Mouse (Mus musculus): ENCODE measurements around the gene Plekhs1. TPM values are rescaled to one million over a fixed set of nuclear protein-coding genes. Genes with fewer than 3 reads are reported as not detected.
"Not testable (repeated sequence)": the region's sequence is repeated elsewhere in the genome, so short reads cannot be mapped to it uniquely, and the experiment has no call there.

Gene Plekhs1
- polyA plus RNA-seq, 1 experiment from 2014 or later: 0.29 TPM

DNA sequence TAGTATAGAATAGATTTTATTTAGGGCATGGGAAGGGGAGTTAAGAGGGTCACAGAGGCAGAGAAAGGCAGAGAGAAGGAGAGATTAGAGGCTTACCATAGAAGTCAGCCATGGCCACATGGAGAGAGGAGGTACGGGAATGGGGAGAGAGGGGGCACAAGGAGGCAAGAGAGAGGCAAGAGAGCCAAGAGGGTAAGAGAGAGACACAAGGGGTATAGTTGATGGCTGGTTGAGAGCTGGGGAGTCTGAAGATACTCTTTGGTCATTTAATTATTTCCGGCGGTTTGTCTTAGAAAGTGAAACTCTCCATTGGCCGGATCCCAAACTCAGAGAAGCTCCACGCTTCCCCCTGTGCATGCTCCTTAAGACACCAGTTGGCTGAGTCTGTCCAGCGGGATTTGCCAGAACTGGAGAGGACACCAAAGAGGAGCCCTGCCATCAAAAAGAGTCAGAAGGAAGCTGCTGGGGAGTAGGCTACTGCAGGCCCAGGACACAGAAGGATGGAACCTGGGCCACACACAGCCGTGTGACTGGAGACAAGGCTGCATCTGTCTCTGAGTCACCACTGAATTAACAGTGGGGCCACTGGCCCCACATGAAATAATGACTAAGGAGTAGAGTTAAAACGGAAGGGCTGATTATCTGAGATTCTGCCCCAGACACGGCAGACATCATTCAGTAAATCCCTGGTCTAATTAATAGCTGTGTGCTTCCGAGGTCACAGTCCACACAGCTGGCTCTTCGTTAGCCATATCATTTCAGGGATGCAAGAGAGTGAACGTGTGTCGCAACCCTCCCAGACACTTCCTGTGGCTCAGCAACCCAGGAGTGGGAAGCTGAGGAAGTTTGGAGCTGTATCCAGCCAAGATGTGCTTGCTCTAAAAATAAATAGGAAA lies 24.2 kb downstream of the Plekhs1 start:
- 67% methylated on average over 13 of the region's 13 CpGs for WGBS
- H3K27ac ChIP-seq (ENCODE audit: low read depth, low read length): no peak overlapping the region

DNA sequence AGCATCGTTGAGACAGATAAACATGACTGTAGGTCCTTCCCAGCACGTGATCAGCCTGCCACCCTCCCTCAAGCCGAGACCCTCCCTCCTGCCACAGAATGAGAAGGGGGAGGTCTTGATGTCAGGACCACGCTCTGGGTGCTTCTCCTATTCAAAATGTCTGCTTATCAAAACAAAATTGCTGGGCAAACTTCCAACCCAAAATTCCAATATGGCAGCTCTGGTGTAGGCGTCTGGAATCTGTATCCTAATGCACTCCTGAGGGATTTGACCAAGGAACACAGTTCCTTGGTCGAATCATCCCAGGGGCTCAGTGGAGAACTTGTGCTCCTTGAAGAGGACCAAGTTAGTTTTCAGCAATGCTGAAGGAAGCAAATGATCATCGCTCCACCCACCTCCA lies 25.5 kb downstream of the Plekhs1 start:
- Histone ChIP-seq H3K36me3 (ENCODE audit: control insufficient read depth, insufficient read depth, low read length) (no peaks in the 10 kb centered on the region), H3K4me3 (ENCODE audit: low read depth, low read length) (no peak overlapping the region), H3K9me3 (ENCODE audit: control insufficient read depth, low read length) (no peaks in the 10 kb centered on the region), H3K9ac (replicated peaks; ENCODE audit: low read depth, low read length) (no peak overlapping the region), H3K4me2 (ENCODE audit: low read depth, low read length) (no peak overlapping the region), H3K27ac (ENCODE audit: low read depth, low read length) (no peak overlapping the region), H3K27me3 (ENCODE audit: control insufficient read depth, insufficient read depth, low read length) (no peaks in the 10 kb centered on the region), H3K4me1 (ENCODE audit: control insufficient read depth, insufficient read depth, low read length) (no peaks in the 10 kb centered on the region)
- no peak for ATAC-seq (ENCODE audit: low read depth)
- 91% methylated on average over 7 of the region's 7 CpGs for WGBS

More for the DNA sequence above, 24.2 kb downstream of the Plekhs1 start:
- H3K4me1 ChIP-seq (ENCODE audit: control insufficient read depth, insufficient read depth, low read length): no peaks in the 10 kb centered on the region
- H3K4me3 ChIP-seq (ENCODE audit: low read depth, low read length): no peak overlapping the region
- no peak overlapping the region for H3K4me2 ChIP-seq (ENCODE audit: low read depth, low read length)
- no peaks in the 10 kb centered on the region for H3K36me3 ChIP-seq (ENCODE audit: control insufficient read depth, insufficient read depth, low read length)
- ATAC-seq (ENCODE audit: low read depth): no peak
- H3K9me3 ChIP-seq (ENCODE audit: control insufficient read depth, low read length): no peaks in the 10 kb centered on the region
- no peaks in the 10 kb centered on the region for H3K27me3 ChIP-seq (ENCODE audit: control insufficient read depth, insufficient read depth, low read length)
- H3K9ac ChIP-seq (replicated peaks; ENCODE audit: low read depth, low read length): no peak overlapping the region

DNA sequence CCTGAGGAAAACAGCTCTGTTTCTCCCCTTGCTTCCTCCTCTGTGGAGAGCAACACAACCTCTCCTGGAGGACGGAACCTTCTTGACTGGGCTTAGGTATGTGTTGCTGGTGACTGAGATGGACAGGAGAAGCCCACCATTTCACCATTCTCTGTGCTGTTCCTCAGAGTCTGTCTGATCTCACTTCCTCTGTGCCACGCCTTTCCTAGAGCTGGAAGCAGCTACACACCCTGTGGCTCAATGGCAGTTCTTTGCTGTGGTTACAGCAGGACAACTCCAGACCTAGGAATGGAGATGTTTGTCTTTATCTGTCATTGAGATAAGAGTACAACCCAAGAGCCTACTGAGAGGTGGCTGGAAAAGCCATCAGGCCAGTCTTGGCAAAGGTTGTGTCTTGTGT lies 25.9 kb downstream of the Plekhs1 start:
- no peaks in the 10 kb centered on the region for H3K9me3 ChIP-seq (ENCODE audit: control insufficient read depth, low read length)
- H3K9ac ChIP-seq (replicated peaks; ENCODE audit: low read depth, low read length): no peak overlapping the region
- no peak overlapping the region for H3K4me2 ChIP-seq (ENCODE audit: low read depth, low read length)
- no peak for ATAC-seq (ENCODE audit: low read depth)
- no peaks in the 10 kb centered on the region for H3K4me1 ChIP-seq (ENCODE audit: control insufficient read depth, insufficient read depth, low read length)
- H3K27me3 ChIP-seq (ENCODE audit: control insufficient read depth, insufficient read depth, low read length): no peaks in the 10 kb centered on the region
- H3K36me3 ChIP-seq (ENCODE audit: control insufficient read depth, insufficient read depth, low read length): no peaks in the 10 kb centered on the region
- WGBS: 94% methylated on average over 2 of the region's 2 CpGs
- no peak overlapping the region for H3K4me3 ChIP-seq (ENCODE audit: low read depth, low read length)
- no peak overlapping the region for H3K27ac ChIP-seq (ENCODE audit: low read depth, low read length)

DNA sequence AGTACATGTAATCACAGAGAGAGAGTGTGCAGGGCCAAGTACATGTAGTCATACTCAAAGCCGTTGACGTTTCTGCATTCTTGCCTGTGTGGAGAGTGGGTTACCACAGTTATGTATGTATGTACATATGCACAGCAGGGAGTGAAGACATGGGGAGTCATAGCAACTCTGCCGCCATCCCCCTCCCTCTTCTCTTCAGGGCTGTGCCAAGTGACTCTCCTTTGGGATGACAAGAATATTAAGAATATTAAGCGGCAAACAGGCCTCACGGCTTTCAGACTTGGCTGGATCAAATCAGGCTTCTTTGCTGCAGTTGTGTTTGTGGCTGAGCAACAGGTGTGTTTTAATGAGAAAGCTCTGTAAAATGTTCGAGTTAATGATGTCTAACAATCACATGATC lies 28.2 kb downstream of the Plekhs1 start:
- Histone ChIP-seq H3K9ac (replicated peaks; ENCODE audit: low read depth, low read length) (no peak overlapping the region), H3K4me1 (ENCODE audit: control insufficient read depth, insufficient read depth, low read length) (no peaks in the 10 kb centered on the region), H3K27ac (ENCODE audit: low read depth, low read length) (no peak overlapping the region), H3K9me3 (ENCODE audit: control insufficient read depth, low read length) (no peaks in the 10 kb centered on the region), H3K27me3 (ENCODE audit: control insufficient read depth, insufficient read depth, low read length) (no peaks in the 10 kb centered on the region), H3K4me3 (ENCODE audit: low read depth, low read length) (no peak overlapping the region), H3K4me2 (ENCODE audit: low read depth, low read length) (no peak overlapping the region), H3K36me3 (ENCODE audit: control insufficient read depth, insufficient read depth, low read length) (no peaks in the 10 kb centered on the region)
- ATAC-seq (ENCODE audit: low read depth): no peak
- WGBS: 90% methylated on average over 6 of the region's 6 CpGs

DNA sequence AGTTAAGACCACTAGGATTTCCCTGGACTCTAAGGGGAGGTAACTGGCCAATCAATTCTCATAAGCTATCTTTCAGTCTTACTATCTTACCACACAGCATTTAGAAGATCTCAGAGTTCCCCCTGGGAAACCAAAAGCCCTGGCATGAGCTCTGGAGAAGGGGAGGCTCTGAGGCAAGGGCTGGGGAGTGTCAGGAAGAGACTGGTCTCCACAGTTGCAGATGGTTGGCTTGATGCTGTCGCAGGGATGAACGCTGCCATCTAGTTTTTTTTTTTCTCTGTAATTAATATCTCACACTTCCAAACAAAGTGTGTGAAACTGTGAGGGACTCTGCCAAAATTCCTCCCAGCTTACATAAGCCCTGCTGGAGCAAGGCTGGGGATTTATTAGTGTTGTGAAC lies 32.7 kb downstream of the Plekhs1 start:
- not testable (repeated sequence) for H3K4me1 ChIP-seq (ENCODE audit: control insufficient read depth, insufficient read depth, low read length); H3K4me2 ChIP-seq (ENCODE audit: low read depth, low read length); ATAC-seq (ENCODE audit: low read depth); H3K4me3 ChIP-seq (ENCODE audit: low read depth, low read length); H3K36me3 ChIP-seq (ENCODE audit: control insufficient read depth, insufficient read depth, low read length); H3K9ac ChIP-seq (replicated peaks; ENCODE audit: low read depth, low read length); H3K27ac ChIP-seq (ENCODE audit: low read depth, low read length); H3K9me3 ChIP-seq (ENCODE audit: control insufficient read depth, low read length); H3K27me3 ChIP-seq (ENCODE audit: control insufficient read depth, insufficient read depth, low read length)
- WGBS: no CpG with 5 or more reads among the region's 2 CpGs

DNA sequence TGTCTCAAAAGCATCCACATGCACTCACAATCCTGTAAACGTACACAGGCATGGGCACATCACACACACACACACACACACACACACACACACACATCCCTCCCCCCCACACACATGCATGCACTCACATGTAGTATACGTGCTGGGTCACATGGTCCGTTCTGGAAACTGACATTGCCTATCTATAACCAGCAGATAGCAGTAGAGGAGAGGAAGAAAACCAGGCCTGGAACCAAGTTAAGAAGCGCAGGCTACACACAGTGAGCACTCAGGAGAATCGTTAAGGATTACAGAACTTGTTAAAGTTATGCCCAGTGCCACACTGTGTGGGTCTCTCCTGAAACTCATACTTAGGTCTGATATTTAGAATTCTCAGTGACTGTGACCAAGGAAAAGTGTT lies 41.6 kb downstream of the Plekhs1 start:
- WGBS: no CpG with 5 or more reads among the region's 5 CpGs
- not testable (repeated sequence) for H3K4me1 ChIP-seq (ENCODE audit: control insufficient read depth, insufficient read depth, low read length); H3K9ac ChIP-seq (replicated peaks; ENCODE audit: low read depth, low read length); H3K27me3 ChIP-seq (ENCODE audit: control insufficient read depth, insufficient read depth, low read length); H3K4me2 ChIP-seq (ENCODE audit: low read depth, low read length); ATAC-seq (ENCODE audit: low read depth); H3K9me3 ChIP-seq (ENCODE audit: control insufficient read depth, low read length); H3K27ac ChIP-seq (ENCODE audit: low read depth, low read length); H3K4me3 ChIP-seq (ENCODE audit: low read depth, low read length); H3K36me3 ChIP-seq (ENCODE audit: control insufficient read depth, insufficient read depth, low read length)

DNA sequence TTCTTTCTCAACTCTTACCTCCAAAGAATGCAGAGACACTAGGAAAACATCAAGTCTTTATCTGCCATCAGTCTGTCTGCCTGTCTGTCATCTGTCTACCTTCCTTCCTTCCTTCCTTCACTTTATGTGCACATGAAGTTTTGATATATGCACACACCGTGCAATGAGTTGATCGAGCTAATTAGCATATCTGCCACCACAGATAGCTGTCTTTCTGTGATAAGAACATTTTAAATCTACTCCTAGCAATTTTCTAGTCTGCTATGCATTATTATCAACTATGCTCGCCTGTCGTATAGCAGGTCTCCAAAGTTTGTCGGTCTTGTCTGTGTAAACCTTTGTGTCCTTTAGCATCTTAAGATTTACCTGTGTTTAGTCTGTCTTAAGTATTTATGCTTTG lies 42.1 kb downstream of the Plekhs1 start:
- H3K9ac ChIP-seq (replicated peaks; ENCODE audit: low read depth, low read length); H3K4me2 ChIP-seq (ENCODE audit: low read depth, low read length); H3K4me3 ChIP-seq (ENCODE audit: low read depth, low read length); H3K4me1 ChIP-seq (ENCODE audit: control insufficient read depth, insufficient read depth, low read length); H3K27ac ChIP-seq (ENCODE audit: low read depth, low read length); H3K27me3 ChIP-seq (ENCODE audit: control insufficient read depth, insufficient read depth, low read length); H3K36me3 ChIP-seq (ENCODE audit: control insufficient read depth, insufficient read depth, low read length); H3K9me3 ChIP-seq (ENCODE audit: control insufficient read depth, low read length); ATAC-seq (ENCODE audit: low read depth): not testable (repeated sequence)
- WGBS: no CpG with 5 or more reads among the region's 5 CpGs

DNA sequence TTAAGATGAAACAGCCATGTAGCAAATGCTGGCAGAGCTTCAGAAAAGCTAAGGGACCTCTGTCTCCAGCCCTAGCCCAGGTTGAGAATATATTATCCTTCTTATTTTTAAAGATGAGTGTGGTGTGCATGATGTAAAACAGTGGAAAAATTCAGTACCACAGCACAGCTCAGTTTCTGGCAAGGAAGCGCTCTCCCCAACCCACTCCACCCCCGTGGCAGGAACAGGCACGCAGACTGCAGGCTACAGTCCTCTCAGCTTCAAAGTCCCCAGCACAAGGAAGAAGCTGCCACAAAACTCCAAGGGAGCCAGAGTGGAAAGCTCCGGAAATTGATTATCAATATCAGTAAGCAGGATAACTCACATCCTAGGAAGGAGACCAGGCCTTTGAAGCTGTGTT lies 49.8 kb downstream of the Plekhs1 start:
- not testable (repeated sequence) for ATAC-seq (ENCODE audit: low read depth); H3K4me1 ChIP-seq (ENCODE audit: control insufficient read depth, insufficient read depth, low read length); H3K9me3 ChIP-seq (ENCODE audit: control insufficient read depth, low read length); H3K4me2 ChIP-seq (ENCODE audit: low read depth, low read length); H3K27ac ChIP-seq (ENCODE audit: low read depth, low read length); H3K27me3 ChIP-seq (ENCODE audit: control insufficient read depth, insufficient read depth, low read length); H3K36me3 ChIP-seq (ENCODE audit: control insufficient read depth, insufficient read depth, low read length); H3K4me3 ChIP-seq (ENCODE audit: low read depth, low read length); H3K9ac ChIP-seq (replicated peaks; ENCODE audit: low read depth, low read length)
- no CpG with 5 or more reads among the region's 4 CpGs for WGBS

DNA sequence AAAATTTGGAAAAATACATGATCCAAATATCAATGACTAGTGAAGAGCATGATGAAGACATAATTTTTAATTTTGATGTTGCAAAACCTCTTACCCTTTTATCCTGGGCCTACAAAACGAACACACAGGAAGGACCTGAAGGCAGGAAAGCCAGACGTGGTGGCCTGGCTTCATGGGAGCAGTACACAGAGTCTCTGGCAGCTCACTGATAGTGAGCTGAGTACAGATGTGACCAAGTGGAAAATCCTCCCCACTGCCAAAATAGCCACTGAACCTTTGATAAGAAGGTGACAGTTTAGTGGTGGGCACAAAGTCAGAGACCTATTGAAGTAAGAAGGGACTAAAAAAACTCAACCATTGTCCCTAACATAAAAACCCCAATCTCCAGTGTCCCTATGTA lies 52.1 kb downstream of the Plekhs1 start:
- no CpG with 5 or more reads among the region's 2 CpGs for WGBS
- not testable (repeated sequence) for H3K36me3 ChIP-seq (ENCODE audit: control insufficient read depth, insufficient read depth, low read length); H3K27me3 ChIP-seq (ENCODE audit: control insufficient read depth, insufficient read depth, low read length); H3K4me3 ChIP-seq (ENCODE audit: low read depth, low read length); H3K9ac ChIP-seq (replicated peaks; ENCODE audit: low read depth, low read length); H3K4me1 ChIP-seq (ENCODE audit: control insufficient read depth, insufficient read depth, low read length); H3K4me2 ChIP-seq (ENCODE audit: low read depth, low read length); H3K9me3 ChIP-seq (ENCODE audit: control insufficient read depth, low read length); ATAC-seq (ENCODE audit: low read depth); H3K27ac ChIP-seq (ENCODE audit: low read depth, low read length)
